Mouse (Mus musculus) WW6 (cell line): ENCODE results near the gene Fbln2.
A peak's percentile ranks its signal among the peaks of the same experiment; 100 is the strongest.

Source experiments
- DNase-seq: peaks from one replicate; pipeline ENCODE4 v3.0.0-alpha.2; 2013; ENCODE audit warnings: low read depth, low spot score

Gene Fbln2

GRCm38 (mm10) chr6:91192421-91192820 is 19.8 kb upstream of the Fbln2 start:
- no peak for DNase-seq

GRCm38 (mm10) chr6:91192851-91193545 is 19.3 kb upstream of the Fbln2 start:
- no peak for DNase-seq

GRCm38 (mm10) chr6:91198456-91198855 is 13.8 kb upstream of the Fbln2 start:
- no peak for DNase-seq

- no peak for DNase-seq
These were observed 11.6 kb upstream of the Fbln2 start for GRCm38 (mm10) chr6:91200429-91201188.

DNA sequence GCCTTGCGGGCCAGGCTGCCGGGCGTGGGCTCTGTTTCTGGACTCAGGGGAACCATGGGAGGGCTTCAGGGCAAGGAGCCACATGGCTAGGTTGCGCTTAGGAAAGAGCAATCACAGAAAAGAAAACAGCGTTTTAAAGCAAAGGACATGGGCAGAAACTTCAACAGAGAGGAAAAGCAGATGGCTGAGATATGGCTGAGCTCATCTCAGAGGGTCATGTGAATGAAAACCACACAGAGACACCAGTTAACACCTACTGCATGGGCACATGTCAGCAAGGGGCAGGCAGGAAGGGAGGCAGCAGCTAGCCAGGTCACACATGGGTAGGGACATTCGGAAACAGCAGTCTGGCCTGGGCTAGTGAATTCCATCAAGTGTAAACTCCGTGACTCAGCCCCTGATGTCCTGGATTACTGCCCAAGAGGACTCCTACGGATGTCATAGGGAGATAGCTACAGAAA is 10.3 kb upstream of the Fbln2 start:
- no peak for DNase-seq

DNA sequence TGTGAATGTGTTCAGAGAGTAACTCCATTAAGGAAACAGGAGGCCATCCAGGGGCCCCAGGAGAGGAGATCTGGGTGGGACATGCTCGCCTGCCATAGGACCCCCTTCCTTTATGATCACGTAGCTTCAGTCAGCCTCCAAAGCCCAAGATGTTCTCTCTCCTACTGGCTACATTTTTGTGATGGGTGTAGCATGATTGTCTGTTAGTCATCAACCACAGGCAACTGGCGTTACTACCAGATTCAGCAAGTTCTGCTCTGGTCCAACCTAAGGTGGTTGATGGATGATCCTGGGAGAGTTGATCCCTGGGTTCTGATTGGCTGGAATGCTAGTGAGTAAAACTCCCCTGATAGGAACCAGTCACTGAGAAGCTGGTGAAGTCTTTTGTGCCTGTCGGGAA is 9.7 kb upstream of the Fbln2 start:
- DNase-seq, result no peak

GRCm38 (mm10) chr6:91205346-91205745 is 6.9 kb upstream of the Fbln2 start:
- no peak for DNase-seq

GRCm38 (mm10) chr6:91205791-91206190 is 6.5 kb upstream of the Fbln2 start:
- DNase-seq, result no peak

GRCm38 (mm10) chr6:91207491-91207890 is 4.8 kb upstream of the Fbln2 start:
- no peak for DNase-seq

- no peak for DNase-seq
These were observed 2.5 kb upstream of the Fbln2 start for GRCm38 (mm10) chr6:91209780-91210179.

GRCm38 (mm10) chr6:91210852-91211251 is 1.4 kb upstream of the Fbln2 start:
- no peak for DNase-seq

DNA sequence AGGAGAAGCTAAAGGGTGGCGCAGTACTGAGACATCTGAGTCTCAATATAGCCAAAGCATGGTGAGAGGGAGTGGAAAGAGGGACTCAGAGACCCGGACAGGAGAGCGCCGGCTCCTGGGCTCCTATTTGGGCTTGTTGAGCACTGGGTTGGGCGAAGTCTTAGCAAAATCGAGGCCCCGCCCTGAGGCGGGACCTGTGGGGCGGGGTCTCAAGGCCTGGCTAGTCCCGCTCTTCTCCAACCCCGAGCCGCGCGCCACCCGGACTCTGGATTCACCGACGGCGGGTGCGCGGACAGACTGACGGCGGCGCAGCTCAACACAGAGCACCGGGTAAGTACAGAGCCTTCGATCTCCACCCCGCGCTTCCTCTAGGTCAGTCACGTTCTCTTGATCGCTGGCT is 316 bp downstream of the Fbln2 start:
- peak; percentile 43 for DNase-seq

DNA sequence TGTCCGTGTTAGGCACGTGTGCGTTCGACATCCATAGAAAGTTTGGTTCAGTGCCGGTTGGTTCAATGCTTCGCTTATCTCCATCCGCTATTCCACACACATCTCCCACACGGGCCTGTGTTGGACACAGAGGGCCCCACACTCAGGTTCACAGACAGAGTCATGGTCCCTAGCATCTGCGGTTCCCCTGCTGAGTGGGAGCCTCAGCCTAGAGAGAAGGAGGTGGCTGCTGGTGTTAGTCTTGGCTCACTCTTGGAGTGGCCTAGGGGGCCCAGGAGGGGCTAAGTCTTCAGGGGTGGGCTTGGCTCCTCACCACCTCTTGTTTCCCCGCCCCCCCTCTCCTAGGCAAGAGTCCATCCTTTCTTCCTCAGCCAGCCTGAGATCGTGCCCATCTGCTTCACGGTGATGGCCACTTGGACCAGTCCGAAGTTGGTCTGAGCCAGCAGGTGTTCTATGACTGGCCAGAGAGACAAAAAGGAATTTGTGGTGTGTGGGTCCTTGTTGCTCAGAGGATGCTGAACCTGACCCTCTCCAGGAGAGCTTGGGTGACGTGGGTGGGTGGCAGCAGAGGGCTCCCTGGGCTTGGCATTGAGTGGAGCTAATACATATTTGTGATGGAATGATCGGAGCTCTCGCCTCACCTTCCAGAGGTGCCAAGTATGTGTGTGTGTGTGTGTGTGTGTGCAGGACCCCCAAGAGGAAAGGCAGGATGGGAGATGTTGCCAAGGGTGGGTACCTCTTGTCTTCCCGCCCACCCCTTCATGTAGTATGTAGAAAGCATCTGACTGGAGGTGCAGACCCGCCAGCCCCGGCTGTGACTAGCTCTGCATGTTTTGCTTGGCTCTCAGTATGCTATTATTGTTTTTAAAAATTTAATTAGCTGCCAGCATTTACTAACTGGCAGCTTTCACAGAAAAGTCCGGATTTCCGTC is 1.3 kb downstream of the Fbln2 start:
- no peak for DNase-seq

- no peak for DNase-seq
These were observed 3.2 kb downstream of the Fbln2 start for GRCm38 (mm10) chr6:91215454-91215853.

GRCm38 (mm10) chr6:91218445-91218844 is 6.2 kb downstream of the Fbln2 start:
- no peak for DNase-seq

DNA sequence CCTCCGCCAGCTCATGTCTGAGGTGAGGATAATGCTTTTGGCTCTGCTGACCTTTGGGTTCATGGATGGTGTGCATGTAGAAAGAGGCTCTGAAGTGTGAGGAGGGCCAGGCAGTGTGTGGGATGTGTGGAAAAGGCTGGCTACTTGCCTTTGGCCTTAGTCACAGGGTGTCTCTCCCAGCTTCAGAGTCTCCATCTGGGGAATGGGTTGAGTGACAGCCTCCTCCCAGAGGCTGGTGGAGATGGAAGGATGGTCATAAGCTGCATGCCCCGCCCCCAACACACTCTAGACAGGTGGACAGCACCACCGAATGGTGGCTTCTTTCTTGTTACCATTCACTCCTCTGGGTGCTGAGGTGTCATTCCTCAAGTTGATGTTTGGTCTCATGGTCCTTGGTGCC is 6.6 kb downstream of the Fbln2 start:
- DNase-seq, result no peak

DNA sequence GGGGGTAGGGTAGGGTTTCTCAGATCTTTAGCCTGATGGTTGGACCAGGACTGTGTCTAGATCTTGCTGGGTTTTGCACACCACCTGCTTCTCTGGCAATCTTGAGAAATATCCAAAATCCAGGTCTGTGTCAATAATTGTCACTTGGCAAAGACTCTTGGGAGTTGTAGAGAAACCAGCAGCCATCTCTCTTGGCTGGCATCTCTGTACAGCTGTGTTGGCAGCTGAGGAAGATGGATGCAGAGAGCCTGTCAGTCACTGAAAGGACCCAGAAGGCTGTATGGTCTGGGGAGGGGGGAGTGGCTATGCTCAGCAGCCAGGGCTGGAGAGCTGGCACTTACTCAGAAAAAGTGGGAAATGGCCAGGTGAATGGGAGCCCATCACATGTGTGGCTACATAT is 7.8 kb downstream of the Fbln2 start:
- no peak for DNase-seq

- peak; percentile 49 for DNase-seq
These were observed 8.8 kb downstream of the Fbln2 start for GRCm38 (mm10) chr6:91221094-91221493.

DNA sequence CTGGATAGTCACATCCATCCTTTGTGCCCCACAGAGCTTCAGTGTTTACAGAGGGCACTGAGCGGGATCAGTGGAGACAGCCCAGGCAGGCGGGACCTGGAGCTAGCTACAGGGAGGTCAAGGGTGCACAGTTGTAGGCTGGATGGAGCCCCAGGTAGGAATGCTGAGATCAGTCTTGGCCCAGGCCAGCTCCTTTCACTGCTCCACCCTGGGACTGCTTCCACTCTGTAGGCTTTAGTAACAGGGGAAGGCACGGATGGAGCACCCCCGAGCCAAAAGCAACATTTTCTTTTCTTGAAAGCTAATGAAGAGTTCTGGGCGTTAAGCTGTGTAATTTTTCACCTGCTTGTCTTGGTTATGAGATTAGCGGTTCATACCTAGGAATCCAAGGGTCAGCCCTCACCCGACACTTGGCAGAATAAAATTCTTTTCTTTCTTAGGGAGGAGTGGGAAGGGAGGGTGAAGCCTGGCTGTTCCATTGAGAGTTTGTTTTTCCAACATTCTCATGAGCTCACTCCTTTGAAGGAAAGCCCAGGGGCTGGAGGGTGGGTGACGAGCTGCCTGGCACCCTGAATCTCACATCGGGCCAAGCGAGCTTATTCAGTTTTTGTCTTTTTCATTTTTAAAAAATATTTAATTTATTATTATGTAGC is 10.6 kb downstream of the Fbln2 start:
- DNase-seq, result no peak

DNA sequence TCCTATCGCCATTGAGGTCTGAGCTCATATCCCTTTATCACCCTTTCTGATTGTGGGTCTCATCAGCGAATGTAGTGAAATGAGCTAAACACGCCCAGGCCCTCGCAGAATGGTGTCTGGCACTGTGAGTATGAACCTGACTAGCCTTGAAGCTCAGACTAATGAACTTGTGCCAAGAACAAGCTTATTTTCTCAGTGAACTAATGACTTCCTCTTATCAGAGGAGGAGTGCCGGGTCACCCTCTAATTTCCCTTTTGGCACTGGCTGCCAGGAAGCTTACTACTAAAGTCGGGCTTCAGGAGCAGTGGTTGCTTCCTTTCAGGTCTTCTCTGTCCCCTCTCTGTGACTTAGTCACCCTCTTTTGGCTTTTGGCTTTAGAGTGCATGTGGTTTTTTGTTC is 12.7 kb downstream of the Fbln2 start:
- no peak for DNase-seq

DNA sequence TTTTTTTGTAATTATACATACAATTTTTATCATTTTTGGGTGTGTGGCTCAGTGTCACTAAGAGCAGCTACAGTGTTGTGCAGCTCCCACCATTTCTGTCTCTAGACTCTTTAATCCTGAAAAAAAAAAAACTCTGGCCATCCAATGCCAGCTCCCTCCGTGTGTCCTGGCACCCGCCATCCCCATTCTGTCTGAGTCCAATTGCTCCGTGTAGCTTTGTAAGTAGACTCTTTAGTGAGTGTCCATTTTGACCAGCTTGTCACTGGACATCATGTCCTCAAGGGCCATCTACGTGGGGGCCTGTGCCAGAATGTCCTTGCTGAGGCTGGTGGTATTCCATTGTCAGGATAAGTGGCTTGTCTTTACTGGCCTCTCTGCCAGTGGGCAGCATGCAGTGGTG is 13.1 kb downstream of the Fbln2 start:
- DNase-seq, result no peak

GRCm38 (mm10) chr6:91226058-91226457 is 13.8 kb downstream of the Fbln2 start:
- no peak for DNase-seq
